Mouse (Mus musculus) limb, embryonic 11.5 days (tissue): Measurements from ENCODE around the gene Zfp385b. TPM values are rescaled to one million over a fixed set of nuclear protein-coding genes. Genes with fewer than 3 reads are reported as not detected.

Experiments used
- ATAC-seq: fragments of 200-750 bp; cut with Nextera tagmentation; 2 replicates; pipeline ENCODE4 v1.8.0; 2017; ENCODE audit warnings: low read depth; ENCODE audit not compliant: insufficient number of reproducible peaks, low FRiP score, low TSS enrichment
- DNase-seq: peaks from one replicate; pipeline ENCODE4 v3.0.0-alpha.2; 2015; ENCODE audit warnings: low spot score
- H3K27ac ChIP-seq: fragments of 300-500 bp; sonication (generic); replicated peaks from 2 replicates; pipeline ENCODE4 v1.5.1; 2014; ENCODE audit warnings: low read depth, mild to moderate bottlenecking, low read length
- H3K27me3 ChIP-seq: fragments of 300-500 bp; sonication (generic); 2 replicates; pipeline ENCODE4 v1.6.1; 2014; ENCODE audit warnings: mild to moderate bottlenecking, low read length, mixed read lengths; ENCODE audit not compliant: control insufficient read depth, insufficient read depth
- H3K36me3 ChIP-seq: fragments of 300-500 bp; sonication (generic); 2 replicates; pipeline ENCODE4 v1.6.1; 2014; ENCODE audit warnings: mild to moderate bottlenecking, low read length, moderate library complexity, mixed read lengths; ENCODE audit not compliant: control insufficient read depth, insufficient read depth
- H3K4me1 ChIP-seq: fragments of 300-500 bp; sonication (generic); 2 replicates; pipeline ENCODE4 v1.6.1; 2014; ENCODE audit warnings: low read length, mixed read lengths; ENCODE audit not compliant: control insufficient read depth, insufficient read depth
- H3K4me2 ChIP-seq: fragments of 300-500 bp; sonication (generic); 2 replicates; pipeline ENCODE4 v1.6.1; 2014; ENCODE audit warnings: low read depth, mild to moderate bottlenecking, moderate library complexity; ENCODE audit not compliant: severe bottlenecking
- H3K4me3 ChIP-seq: fragments of 300-500 bp; sonication (generic); 2 replicates; pipeline ENCODE4 v1.5.1; 2014; ENCODE audit warnings: low read depth, low read length
- H3K9ac ChIP-seq: fragments of 300-500 bp; sonication (generic); 2 replicates; pipeline ENCODE4 v1.6.1; 2014; ENCODE audit warnings: mild to moderate bottlenecking, low read length
- H3K9me3 ChIP-seq: fragments of 300-500 bp; sonication (generic); 2 replicates; pipeline ENCODE4 v1.6.1; 2016; ENCODE audit warnings: low read length; ENCODE audit not compliant: control insufficient read depth
- WGBS: fragments of 180-500 bp; shearing (Covaris S2); extraction: QIAGEN DNeasy Blood & Tissue Kit; methylation state at CpG from one replicate; pipeline ENCODE4 v1.1.7; 2014; 5-methylcytosine and 5-hydroxymethylcytosine counted together
- polyA plus RNA-seq: library from polyadenylated mRNA; unstranded; fragments of >200 nt; fragmentation: Nextera tagmentation; extraction: Ambion mirVana; gene quantifications from 2 replicates; pipeline ENCODE4 v1.2.1, GENCODE M21; 2014

Zfp385b gene
- polyA plus RNA-seq, 1 experiment from 2014 or later, result 0.64 TPM

DNA sequence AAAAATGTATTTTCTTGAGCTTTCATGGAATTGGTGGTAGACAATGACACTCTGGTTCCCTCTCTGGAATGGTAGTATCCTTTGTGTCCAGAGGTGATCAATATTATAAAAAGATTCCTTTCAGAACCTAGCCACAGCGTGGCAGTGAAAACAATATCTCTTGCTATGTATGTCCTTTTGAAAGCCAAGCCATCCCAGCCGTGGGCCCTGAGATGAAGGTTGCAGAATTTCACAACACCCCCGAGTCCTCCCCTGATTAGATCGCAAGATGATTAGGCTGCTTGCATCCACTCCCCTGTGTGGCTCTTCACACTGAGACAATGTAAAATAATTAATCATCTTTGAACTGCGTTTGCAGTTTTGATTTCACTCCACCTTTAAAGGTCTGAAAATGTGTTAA is 3.6 kb upstream of the Zfp385b start:
- Histone ChIP-seq H3K36me3 (no peaks in the 10 kb centered on the region), H3K4me1 (no peaks in the 10 kb centered on the region), H3K27me3 (no peaks in the 10 kb centered on the region), H3K27ac (no peak overlapping the region), H3K4me2 (no peak overlapping the region), H3K9ac (no peak overlapping the region), H3K9me3 (no peaks in the 10 kb centered on the region), H3K4me3 (no peak overlapping the region)
- 87% methylated on average over 5 of the region's 5 CpGs for WGBS
- ATAC-seq, result no peak
- no peak for DNase-seq

DNA sequence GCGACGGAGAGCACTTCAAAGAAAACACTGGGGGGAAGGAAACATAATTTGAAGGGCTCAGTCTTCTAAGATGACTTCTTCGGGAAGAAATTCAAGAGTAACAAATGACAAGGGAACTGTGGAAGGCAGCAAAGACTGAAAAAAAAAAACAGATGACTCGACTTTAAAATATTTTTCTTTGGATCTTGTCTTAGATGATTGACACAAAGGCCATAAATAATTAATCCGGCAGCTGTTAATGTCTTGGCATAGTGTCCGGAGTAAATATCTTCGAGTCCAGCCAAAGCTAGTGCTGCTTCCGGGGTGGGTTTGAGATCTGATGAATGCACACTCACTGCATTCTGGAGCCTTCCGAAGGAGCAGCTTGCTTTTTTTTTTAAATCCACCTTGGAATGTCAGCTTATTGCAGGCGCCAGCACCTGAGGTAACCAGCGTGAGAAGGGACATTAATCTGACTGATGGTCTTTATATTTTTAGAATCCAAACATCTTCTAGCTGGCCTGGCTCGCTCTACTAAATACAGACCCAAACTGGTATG is 2.0 kb downstream of the Zfp385b start:
- 34% methylated on average over 12 of the region's 12 CpGs for WGBS

DNA sequence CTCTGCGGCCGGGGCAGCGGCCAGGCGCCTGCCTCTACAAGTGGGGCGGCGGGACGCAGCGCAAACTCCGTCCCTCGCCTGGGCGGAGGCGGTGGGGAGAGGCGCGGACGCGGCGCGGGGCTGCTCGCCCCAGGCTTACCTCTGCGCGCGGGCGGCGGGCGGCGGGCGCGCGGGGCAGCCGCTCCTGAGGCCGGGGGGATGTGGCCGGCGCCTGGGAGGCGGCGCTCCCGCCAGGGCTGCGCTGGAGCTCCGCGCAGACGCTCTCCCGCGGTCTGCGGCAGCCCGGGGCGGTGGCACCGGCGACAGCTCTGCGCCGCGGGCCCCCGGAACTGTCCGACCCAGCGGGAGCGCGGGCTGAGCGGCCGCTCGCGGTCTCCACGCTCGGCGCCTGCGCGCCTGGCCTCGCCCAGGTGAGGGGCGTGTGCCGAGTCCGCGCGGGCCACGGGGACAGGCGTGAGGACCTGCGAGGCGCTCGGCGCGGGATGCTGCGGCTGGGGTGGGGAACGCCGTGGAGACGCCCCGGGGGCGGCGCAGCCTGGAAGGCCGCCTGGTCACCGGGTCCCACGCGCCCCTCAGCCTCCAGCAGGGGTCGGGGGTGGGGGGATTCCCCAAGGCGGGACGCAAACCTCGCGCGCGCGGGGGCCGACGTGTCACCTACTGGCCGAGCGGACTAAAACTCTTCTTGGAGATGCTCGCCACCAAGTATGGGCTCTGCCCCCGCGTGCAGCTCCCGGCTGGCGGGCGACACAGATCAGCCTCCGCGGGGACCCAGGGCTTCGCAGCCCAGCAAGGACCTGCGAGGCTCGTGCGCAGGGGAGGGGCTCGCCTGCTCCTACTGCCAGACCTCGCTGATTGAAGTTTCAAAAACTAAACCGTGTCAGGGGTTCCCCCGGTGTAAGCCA is 2.8 kb downstream of the Zfp385b start:
- DNase-seq (peak; percentile 69), ATAC-seq (peak; percentile 79)
- Histone ChIP-seq H3K36me3 (no peaks in the 10 kb centered on the region), H3K27ac (no peak overlapping the region), H3K4me1 (0 out of 2 replicates have a peak, but pooled peaks cover 4% of the 10 kb centered on the region), H3K27me3 (peaks cover 18% of the 10 kb centered on the region), H3K4me3 (peak overlapping the region; percentile 47), H3K9ac (peak overlapping the region; percentile 43), H3K9me3 (no peaks in the 10 kb centered on the region), H3K4me2 (peak overlapping the region; percentile 97)
- under 1% methylated on average over 84 of the region's 116 CpGs for WGBS

More for the DNA sequence above, 2.0 kb downstream of the Zfp385b start:
- DNase-seq (peak; percentile 29), ATAC-seq (no peak)
- Histone ChIP-seq H3K27me3 (peaks cover 18% of the 10 kb centered on the region), H3K9ac (no peak overlapping the region), H3K9me3 (no peaks in the 10 kb centered on the region), H3K27ac (no peak overlapping the region), H3K4me2 (peak overlapping the region; percentile 97), H3K4me1 (0 out of 2 replicates have a peak, but pooled peaks cover 4% of the 10 kb centered on the region), H3K36me3 (no peaks in the 10 kb centered on the region), H3K4me3 (peak overlapping the region; percentile 47; the same call in 1 of the 2 replicates)

DNA sequence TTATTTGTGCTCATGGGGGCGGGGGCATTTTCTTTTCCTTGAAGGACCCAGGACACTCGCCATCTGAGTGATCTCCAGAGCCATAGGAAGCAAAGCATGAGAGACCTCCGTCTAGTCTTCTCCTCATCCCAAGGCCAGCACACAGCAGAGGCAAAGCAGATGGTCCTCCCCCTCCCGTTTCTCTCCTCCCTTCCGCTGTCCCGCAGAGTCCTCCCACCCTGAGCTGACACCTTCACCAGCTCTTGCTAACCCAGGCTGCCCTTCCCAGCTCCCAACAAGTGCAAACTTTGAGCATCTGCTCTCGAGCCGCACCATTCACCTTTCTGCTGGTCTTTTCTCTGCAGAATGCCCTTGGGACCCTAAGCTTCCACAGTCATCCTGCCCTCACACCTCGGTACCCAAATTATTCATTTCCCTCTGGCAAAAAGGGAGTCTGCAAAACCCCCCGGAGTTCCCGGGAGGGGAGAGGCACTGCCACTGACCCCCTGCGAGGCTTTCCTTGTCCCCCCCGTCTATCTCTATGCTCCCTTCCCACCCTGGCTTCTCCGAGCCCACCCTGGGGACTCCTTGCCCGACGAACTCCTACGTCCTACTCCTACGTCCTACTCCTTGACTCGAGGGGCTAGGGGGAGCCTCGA is 3.5 kb downstream of the Zfp385b start:
- no peak for ATAC-seq
- H3K9ac ChIP-seq, result peak overlapping the region; percentile 43
- no peaks in the 10 kb centered on the region for H3K36me3 ChIP-seq
- H3K4me2 ChIP-seq, result peak overlapping the region; percentile 97
- H3K4me1 ChIP-seq, result 0 out of 2 replicates have a peak, but pooled peaks cover 4% of the 10 kb centered on the region
- DNase-seq, result peak; percentile 62
- 2% methylated on average over 18 of the region's 20 CpGs for WGBS
- no peaks in the 10 kb centered on the region for H3K9me3 ChIP-seq
- H3K27ac ChIP-seq, result no peak overlapping the region
- peaks cover 18% of the 10 kb centered on the region for H3K27me3 ChIP-seq
- peak overlapping the region; percentile 47; the same call in 1 of the 2 replicates for H3K4me3 ChIP-seq

DNA sequence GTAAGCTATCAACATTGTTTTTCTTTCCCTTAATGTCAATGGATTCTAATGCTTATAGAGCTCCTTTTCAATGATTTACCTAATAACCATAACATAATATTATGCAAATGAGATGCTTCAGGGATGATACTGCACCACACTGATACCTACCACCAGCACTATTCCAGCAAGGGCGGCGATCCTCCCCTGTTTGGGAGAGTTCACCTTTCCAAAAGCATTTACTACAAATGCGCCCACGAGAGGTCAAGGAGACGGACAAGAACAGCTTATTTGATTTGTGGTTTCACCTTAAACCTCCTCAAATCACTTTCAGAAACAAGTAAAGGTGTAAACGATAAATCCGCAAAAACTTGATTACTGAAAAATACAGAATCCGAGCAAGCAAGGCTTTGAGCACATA is 4.5 kb downstream of the Zfp385b start:
- WGBS, result 87% methylated on average over 8 of the region's 8 CpGs
- DNase-seq, result no peak

DNA sequence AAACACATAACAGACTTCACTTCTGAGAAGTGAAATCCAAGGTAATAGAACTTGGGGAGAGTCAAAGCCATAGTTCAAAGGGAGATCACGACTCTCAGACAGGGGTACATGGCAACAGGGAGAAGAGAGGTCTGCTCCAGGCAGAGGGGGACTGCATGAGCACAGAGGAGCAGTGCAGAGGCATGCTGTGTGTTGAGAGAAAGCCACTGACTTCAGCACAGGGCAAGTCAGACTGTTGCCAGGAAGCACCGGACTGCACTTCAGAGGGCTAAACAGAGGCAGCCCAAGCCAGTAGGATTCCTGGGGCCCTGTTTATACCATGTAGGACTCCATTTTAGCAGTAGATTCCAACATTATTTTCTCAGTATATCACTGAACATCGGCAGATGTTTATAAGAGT is 6.4 kb downstream of the Zfp385b start:
- Histone ChIP-seq H3K27me3 (peaks cover 18% of the 10 kb centered on the region), H3K4me3 (no peak overlapping the region), H3K4me1 (0 out of 2 replicates have a peak, but pooled peaks cover 4% of the 10 kb centered on the region), H3K9ac (no peak overlapping the region), H3K27ac (no peak overlapping the region), H3K9me3 (no peaks in the 10 kb centered on the region), H3K36me3 (no peaks in the 10 kb centered on the region), H3K4me2 (no peak overlapping the region)
- DNase-seq, result no peak
- ATAC-seq, result no peak
- WGBS, result 87% methylated on average over 3 of the region's 3 CpGs

More for the DNA sequence above, 4.5 kb downstream of the Zfp385b start:
- Histone ChIP-seq H3K4me3 (no peak overlapping the region), H3K27ac (no peak overlapping the region), H3K36me3 (no peaks in the 10 kb centered on the region), H3K4me1 (0 out of 2 replicates have a peak, but pooled peaks cover 4% of the 10 kb centered on the region), H3K27me3 (peaks cover 18% of the 10 kb centered on the region), H3K9ac (no peak overlapping the region), H3K4me2 (no peak overlapping the region), H3K9me3 (no peaks in the 10 kb centered on the region)
- ATAC-seq, result no peak

DNA sequence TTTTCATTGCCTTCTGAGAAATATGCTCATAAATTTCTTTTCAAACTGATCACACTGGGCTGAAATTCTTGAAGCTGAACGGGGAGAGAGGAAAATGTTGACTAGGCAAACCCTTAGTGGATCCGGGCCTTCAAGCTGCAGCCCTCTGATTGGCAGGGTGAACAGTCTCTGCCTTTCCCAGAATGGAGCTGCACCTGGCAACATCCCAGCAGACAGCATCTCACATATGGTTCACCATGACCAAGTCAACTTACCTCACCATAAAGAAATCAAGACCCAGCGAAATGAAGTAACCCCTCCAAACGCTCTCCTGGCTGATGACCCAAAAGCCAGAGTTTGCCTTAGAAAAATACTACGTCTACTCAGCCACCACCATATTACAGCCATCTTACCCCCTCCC is 8.7 kb downstream of the Zfp385b start:
- Histone ChIP-seq H3K27ac (no peak overlapping the region), H3K4me1 (no peaks in the 10 kb centered on the region), H3K4me2 (no peak overlapping the region), H3K9me3 (no peaks in the 10 kb centered on the region), H3K27me3 (peaks cover 12% of the 10 kb centered on the region), H3K4me3 (no peak overlapping the region), H3K9ac (no peak overlapping the region), H3K36me3 (no peaks in the 10 kb centered on the region)
- ATAC-seq, result no peak
- no peak for DNase-seq
- WGBS, result 93% methylated on average over 5 of the region's 5 CpGs

DNA sequence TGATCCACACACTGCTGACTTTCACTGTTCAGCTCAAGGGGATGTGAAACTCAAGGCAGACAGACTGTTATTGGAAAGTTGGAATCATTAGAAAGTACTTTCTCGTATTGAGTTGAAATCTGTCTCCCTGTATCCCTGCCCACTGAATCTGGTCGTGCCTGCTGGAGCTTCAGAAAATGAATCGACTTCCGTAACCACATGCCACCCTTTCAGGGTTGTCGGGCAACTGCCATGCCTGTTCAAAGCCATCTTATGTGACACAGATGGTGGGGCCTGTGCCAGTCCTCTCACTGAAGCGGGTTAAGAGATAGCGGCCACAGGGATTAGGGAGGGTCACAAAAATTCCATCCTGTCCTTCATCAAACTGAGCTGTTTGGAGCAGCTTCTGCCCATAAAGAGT is 14.7 kb downstream of the Zfp385b start:
- 77% methylated on average over 7 of the region's 7 CpGs for WGBS
- ATAC-seq (no peak), DNase-seq (no peak)
- H3K9ac ChIP-seq, result no peak overlapping the region
- no peak overlapping the region for H3K4me2 ChIP-seq
- H3K4me3 ChIP-seq, result no peak overlapping the region
- no peaks in the 10 kb centered on the region for H3K36me3 ChIP-seq
- no peaks in the 10 kb centered on the region for H3K9me3 ChIP-seq
- H3K4me1 ChIP-seq, result no peaks in the 10 kb centered on the region
- H3K27me3 ChIP-seq, result no peaks in the 10 kb centered on the region
- no peak overlapping the region for H3K27ac ChIP-seq
